24 mouse cellular contexts compared by ENCODE assay signal in the genomic region with DNA sequence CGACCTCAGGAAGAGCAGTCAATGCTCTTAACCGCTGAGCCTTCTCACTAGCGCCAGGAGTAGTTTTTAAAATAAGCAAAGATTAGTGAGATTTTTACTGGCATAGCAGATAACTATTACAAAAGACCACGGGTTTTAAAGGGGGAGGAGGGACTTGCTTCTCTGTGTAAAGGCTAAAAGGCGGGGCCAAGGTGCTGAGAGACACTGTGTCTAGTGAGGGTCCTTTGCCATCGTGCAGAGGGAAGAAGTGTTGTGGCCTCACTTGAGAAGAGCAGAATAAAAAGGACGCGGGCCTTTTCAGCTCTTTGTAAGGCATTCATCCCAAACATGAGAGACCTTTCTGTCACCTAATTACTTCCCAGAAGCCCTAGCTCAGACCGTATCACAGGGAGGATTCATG. TPM values are rescaled to one million over a fixed set of nuclear protein-coding genes. Genes with fewer than 3 reads are reported as not detected.
A peak's percentile ranks its signal among the peaks of the same experiment; 100 is the strongest.
DNase-seq lines count a peak whose midpoint lies in the region; ATAC-seq and TF ChIP-seq lines count a peak whose summit lies in the region.
"Had no signal": no experiment of that assay in that cellular context is flagged by ENCODE, and none has a peak within 500 bp of the region (broad histone marks: within the 10 kb centered on the region; RNA-seq: fewer than 3 reads in every experiment).

No protein-coding gene starts in this region.

- no peaks in the 10 kb centered on the region for H3K9me3 ChIP-seq in forebrain, embryonic 11.5 days (ENCODE audit: control insufficient read depth, low read length)
- no peaks in the 10 kb centered on the region for H3K9me3 ChIP-seq in forebrain, postnatal 0 days (ENCODE audit: low read length)
- no peaks in the 10 kb centered on the region for H3K9me3 ChIP-seq in lung, postnatal 0 days (ENCODE audit: low read length)
- H3K9me3 ChIP-seq in forebrain, embryonic 14.5 days (replicated peaks; ENCODE audit: control insufficient read depth, low read length), result no peaks in the 10 kb centered on the region
- H3K9me3 ChIP-seq: G1E; heart, embryonic 15.5 days; intestine, embryonic 15.5 days; limb, embryonic 15.5 days; liver, embryonic 15.5 days had no signal

- 3% methylated on average over 9 of the region's 9 CpGs for WGBS in forebrain, embryonic 11.5 days
- WGBS in forebrain, postnatal 0 days, result 11% methylated on average over 9 of the region's 9 CpGs
- 29% methylated on average over 9 of the region's 9 CpGs for WGBS in lung, postnatal 0 days
- WGBS in forebrain, embryonic 14.5 days, result 3% methylated on average over 9 of the region's 9 CpGs

- H3K9ac ChIP-seq in forebrain, embryonic 11.5 days (ENCODE audit: low read length), result no peak overlapping the region
- H3K9ac ChIP-seq in forebrain, postnatal 0 days, result no peak overlapping the region
- H3K9ac ChIP-seq in lung, postnatal 0 days (replicated peaks; ENCODE audit: low read depth), result no peak overlapping the region
- H3K9ac ChIP-seq in forebrain, embryonic 14.5 days (ENCODE audit: low read length), result no peak overlapping the region
- H3K9ac ChIP-seq: embryonic facial prominence, embryonic 13.5 days; heart, embryonic 15.5 days; intestine, embryonic 15.5 days; limb, embryonic 15.5 days; liver, embryonic 15.5 days had no signal

- TF ChIP-seq POLR2A in brain, embryonic 14.5 days (IDR thresholded peaks at IDR 0.05; ENCODE audit: borderline replicate concordance, extremely low read depth, insufficient read depth, insufficient read length, poor library complexity, severe bottlenecking), result no peak

- no peak overlapping the region for H3K27ac ChIP-seq in forebrain, embryonic 11.5 days (ENCODE audit: low read depth, low read length)
- H3K27ac ChIP-seq in forebrain, postnatal 0 days (ENCODE audit: low read depth, low read length), result no peak overlapping the region
- H3K27ac ChIP-seq in lung, postnatal 0 days (ENCODE audit: low read length), result no peak overlapping the region
- H3K27ac ChIP-seq in forebrain, embryonic 14.5 days (ENCODE audit: low read depth, low read length), result no peak overlapping the region
- H3K27ac ChIP-seq: embryonic facial prominence, embryonic 13.5 days; heart, embryonic 15.5 days; intestine, embryonic 15.5 days; limb, embryonic 15.5 days; liver, embryonic 15.5 days; stomach, postnatal 0 days had no signal

- H3K4me2 ChIP-seq in forebrain, embryonic 11.5 days (ENCODE audit: low read depth, low read length, severe bottlenecking), result no peak overlapping the region
- H3K4me2 ChIP-seq in forebrain, postnatal 0 days (ENCODE audit: low read depth), result no peak overlapping the region
- no peak overlapping the region for H3K4me2 ChIP-seq in lung, postnatal 0 days (replicated peaks; ENCODE audit: low read depth, low read length)
- H3K4me2 ChIP-seq in forebrain, embryonic 14.5 days (ENCODE audit: low read length), result no peak overlapping the region
- H3K4me2 ChIP-seq: embryonic facial prominence, embryonic 13.5 days; heart, embryonic 15.5 days; intestine, embryonic 15.5 days; limb, embryonic 15.5 days; liver, embryonic 15.5 days had no signal

- H3K4me3 ChIP-seq in forebrain, embryonic 11.5 days (ENCODE audit: low read depth, low read length), result no peak overlapping the region
- no peak overlapping the region for H3K4me3 ChIP-seq in forebrain, postnatal 0 days (ENCODE audit: low read depth, low read length)
- H3K4me3 ChIP-seq in lung, postnatal 0 days (ENCODE audit: low read depth, low read length), result no peak overlapping the region
- H3K4me3 ChIP-seq in forebrain, embryonic 14.5 days (ENCODE audit: low read depth, low read length), result no peak overlapping the region
- H3K4me3 ChIP-seq: embryonic facial prominence, embryonic 13.5 days; heart, embryonic 15.5 days; intestine, embryonic 15.5 days; limb, embryonic 15.5 days; liver, embryonic 15.5 days; megakaryocyte, embryonic 14.5 days had no signal

- TF ChIP-seq CTCF in forebrain, postnatal 0 days (IDR thresholded peaks at IDR 0.05; ENCODE audit: low read depth), result no peak
- no peak for TF ChIP-seq CTCF in lung, postnatal 0 days (IDR thresholded peaks at IDR 0.05)
- TF ChIP-seq CTCF in brain, embryonic 14.5 days (IDR thresholded peaks at IDR 0.05; ENCODE audit: borderline replicate concordance, extremely low read depth, insufficient read depth, insufficient read length), result no peak

- no peaks in the 10 kb centered on the region for H3K27me3 ChIP-seq in forebrain, embryonic 11.5 days (ENCODE audit: control insufficient read depth, insufficient read depth, low read length)
- H3K27me3 ChIP-seq in forebrain, postnatal 0 days (ENCODE audit: insufficient read depth, low read length), result no peaks in the 10 kb centered on the region
- H3K27me3 ChIP-seq in lung, postnatal 0 days (replicated peaks; ENCODE audit: insufficient read depth, low read length), result no peaks in the 10 kb centered on the region
- H3K27me3 ChIP-seq in forebrain, embryonic 14.5 days (replicated peaks; ENCODE audit: control insufficient read depth, insufficient read depth, low read length), result no peaks in the 10 kb centered on the region
- H3K27me3 ChIP-seq: heart, embryonic 15.5 days; intestine, embryonic 15.5 days; limb, embryonic 15.5 days had no signal

- peak; percentile 53; the same call in 1 of the 2 replicates for ATAC-seq in forebrain, embryonic 11.5 days (replicated peaks; ENCODE audit: low FRiP score)
- no peak for ATAC-seq in forebrain, postnatal 0 days
- ATAC-seq in lung, postnatal 0 days, result no peak
- no peak for ATAC-seq in forebrain, embryonic 14.5 days
- ATAC-seq: activated CD4-positive, CD25-positive, alpha-beta regulatory T cell, adult 4 months; intestine, embryonic 15.5 days had no signal

- no peak for TF ChIP-seq EP300 in lung, postnatal 0 days (IDR thresholded peaks at IDR 0.05)

- H3K36me3 ChIP-seq in forebrain, embryonic 11.5 days (ENCODE audit: control insufficient read depth, insufficient read depth, low read length), result no peaks in the 10 kb centered on the region
- no peaks in the 10 kb centered on the region for H3K36me3 ChIP-seq in forebrain, postnatal 0 days (ENCODE audit: insufficient read depth)
- no peaks in the 10 kb centered on the region for H3K36me3 ChIP-seq in lung, postnatal 0 days (ENCODE audit: insufficient read depth, low read length)
- no peaks in the 10 kb centered on the region for H3K36me3 ChIP-seq in forebrain, embryonic 14.5 days (ENCODE audit: control insufficient read depth, insufficient read depth, low read length)
- H3K36me3 ChIP-seq: embryonic facial prominence, embryonic 13.5 days; G1E; heart, embryonic 15.5 days; intestine, embryonic 15.5 days; limb, embryonic 15.5 days; liver, embryonic 15.5 days had no signal

- DNase-seq in forebrain, embryonic 11.5 days (ENCODE audit: low spot score), result peak; percentile 56
- DNase-seq in forebrain, postnatal 0 days, result no peak
- peak; percentile 24 for DNase-seq in lung, postnatal 0 days (ENCODE audit: low spot score)
- DNase-seq in lung, postnatal 14 days, result no peak
- peak; percentile 40 for DNase-seq in brain, embryonic 14.5 days (ENCODE audit: low read depth)
- peak; percentile 19 for DNase-seq in forebrain, embryonic 14.5 days (ENCODE audit: low spot score)
- no peak for DNase-seq in thymus, postnatal 0 days (ENCODE audit: low spot score)
- DNase-seq: adrenal gland, postnatal 14 days; cerebellum, adult 11 months; cerebellum, postnatal 25 days; gastrocnemius, postnatal 25 days; kidney, adult 9 months; kidney, postnatal 25 days; lung, postnatal 10 days; right cerebral cortex, postnatal 4 days had no signal

- peaks cover 16% of the 10 kb centered on the region for H3K4me1 ChIP-seq in forebrain, embryonic 11.5 days (replicated peaks; ENCODE audit: control insufficient read depth, insufficient read depth, low read length)
- H3K4me1 ChIP-seq in forebrain, postnatal 0 days (ENCODE audit: insufficient read depth), result no peaks in the 10 kb centered on the region; the same call in 1 of the 2 replicates
- no peaks in the 10 kb centered on the region; the same call in 1 of the 2 replicates for H3K4me1 ChIP-seq in lung, postnatal 0 days (ENCODE audit: insufficient read depth, low read depth, low read length)
- H3K4me1 ChIP-seq in forebrain, embryonic 14.5 days (ENCODE audit: control insufficient read depth, insufficient read depth, low read length), result peaks cover 4% of the 10 kb centered on the region; the same call in 1 of the 2 replicates

RNA-seq across cellular contexts. Expression of a gene that starts 2.9 kb away (rescaled TPM):
- polyA plus RNA-seq in forebrain, embryonic 11.5 days (2014; fragmentation: Nextera tagmentation; extraction: Ambion mirVana), result 6.6 and 8.1 TPM in 2 replicates
- 2.6 and 3.6 TPM in 2 replicates for total RNA-seq in forebrain, postnatal 0 days (2014; rRNA removed)
- polyA plus RNA-seq in forebrain, postnatal 0 days (2015; fragmentation: Nextera tagmentation; extraction: Ambion mirVana), result 1.8 and 2.3 TPM in 2 replicates
- 0.26 and 0.57 TPM in 2 replicates for polyA plus RNA-seq in lung, postnatal 0 days (2015; fragmentation: Nextera tagmentation; extraction: Ambion mirVana)
- 0.90 and 1.2 TPM in 2 replicates for polyA plus RNA-seq in brain, embryonic 14.5 days (2012; rRNA removed)
- polyA plus RNA-seq in forebrain, embryonic 14.5 days (2014; fragmentation: Nextera tagmentation; extraction: Ambion mirVana), result 0.79 and 1.5 TPM in 2 replicates
- polyA plus RNA-seq in thymus, postnatal 0 days (2015; fragmentation: Nextera tagmentation; extraction: Ambion mirVana), result 0.57 and 0.75 TPM in 2 replicates
- total RNA-seq: G1E had no signal
- polyA plus RNA-seq: G1E had no signal

RNA-seq across cellular contexts. Expression of a gene that starts 23.5 kb away (rescaled TPM):
- polyA plus RNA-seq in forebrain, embryonic 11.5 days (2014; fragmentation: Nextera tagmentation; extraction: Ambion mirVana), result 5.0 and 5.4 TPM in 2 replicates
- 3.1 and 3.2 TPM in 2 replicates for total RNA-seq in forebrain, postnatal 0 days (2014; rRNA removed)
- polyA plus RNA-seq in forebrain, postnatal 0 days (2015; fragmentation: Nextera tagmentation; extraction: Ambion mirVana), result 4.9 and 5.1 TPM in 2 replicates
- 5.8 and 5.9 TPM in 2 replicates for polyA plus RNA-seq in lung, postnatal 0 days (2015; fragmentation: Nextera tagmentation; extraction: Ambion mirVana)
- 2.0 and 2.4 TPM in 2 replicates for polyA plus RNA-seq in brain, embryonic 14.5 days (2012; rRNA removed)
- 3.8 and 4.9 TPM in 2 replicates for polyA plus RNA-seq in forebrain, embryonic 14.5 days (2014; fragmentation: Nextera tagmentation; extraction: Ambion mirVana)
- 1.7 TPM in 2 replicates for polyA plus RNA-seq in thymus, postnatal 0 days (2015; fragmentation: Nextera tagmentation; extraction: Ambion mirVana)
- polyA plus RNA-seq: activated CD4-positive, CD25-positive, alpha-beta regulatory T cell, adult 4 months; G1E had no signal

RNA-seq across cellular contexts. Expression of a gene that starts 43.3 kb away (rescaled TPM):
- polyA plus RNA-seq in forebrain, embryonic 11.5 days (2014; fragmentation: Nextera tagmentation; extraction: Ambion mirVana), result 0.55 TPM in 1 of 2 replicates, not detected in the other
- not detected in 2 replicates for total RNA-seq in forebrain, postnatal 0 days (2014; rRNA removed)
- polyA plus RNA-seq in forebrain, postnatal 0 days (2015; fragmentation: Nextera tagmentation; extraction: Ambion mirVana), result not detected in 2 replicates
- polyA plus RNA-seq in lung, postnatal 0 days (2015; fragmentation: Nextera tagmentation; extraction: Ambion mirVana), result 0.26 and 0.31 TPM in 2 replicates
- not detected in 2 replicates for polyA plus RNA-seq in brain, embryonic 14.5 days (2012; rRNA removed)
- polyA plus RNA-seq in forebrain, embryonic 14.5 days (2014; fragmentation: Nextera tagmentation; extraction: Ambion mirVana), result not detected in 2 replicates
- polyA plus RNA-seq in thymus, postnatal 0 days (2015; fragmentation: Nextera tagmentation; extraction: Ambion mirVana), result 0.28 and 0.36 TPM in 2 replicates
- total RNA-seq: gastrocnemius, postnatal 25 days had no signal
- polyA plus RNA-seq: heart, embryonic 15.5 days; limb, embryonic 15.5 days; liver, embryonic 15.5 days had no signal

Comparison
In these comparisons a context has a peak if more than half of its experiments do, and no peak if none do; other contexts are left out.
1. DNase-seq: peak in forebrain, embryonic 11.5 days (single experiment), lung, postnatal 0 days (single experiment), brain, embryonic 14.5 days (single experiment) and forebrain, embryonic 14.5 days (single experiment); none in forebrain, postnatal 0 days (single experiment), lung, postnatal 14 days (single experiment) and thymus, postnatal 0 days (single experiment).